Mouse (Mus musculus): ENCODE measurements around the gene Pappa. TPM values are rescaled to one million over a fixed set of nuclear protein-coding genes. Genes with fewer than 3 reads are reported as not detected.

The Pappa gene
- total and polyA plus RNA-seq, 2 experiments from 2014 or later = 0.27 to 1.7 TPM

- ATAC-seq = peak; percentile 90
- no peaks in the 10 kb centered on the region for H3K9me3 ChIP-seq (ENCODE audit: low read length)
- WGBS = 8% methylated on average over 13 of the region's 13 CpGs
- DNase-seq = peak; percentile 4
- no peaks in the 10 kb centered on the region for H3K36me3 ChIP-seq (ENCODE audit: insufficient read depth)
- H3K27me3 ChIP-seq (ENCODE audit: insufficient read depth, low read length) = no peaks in the 10 kb centered on the region
- H3K9ac ChIP-seq = no peak overlapping the region
- H3K4me2 ChIP-seq (ENCODE audit: low read depth) = no peak overlapping the region
- H3K27ac ChIP-seq (ENCODE audit: low read depth, low read length) = no peak overlapping the region
- no peaks in the 10 kb centered on the region for H3K4me1 ChIP-seq (ENCODE audit: insufficient read depth)
- no peak for TF ChIP-seq CTCF (IDR thresholded peaks at IDR 0.05; ENCODE audit: low read depth)
- no peak overlapping the region for H3K4me3 ChIP-seq (ENCODE audit: low read depth, low read length)
Measured at GRCm38 (mm10) chr4:65296968-65297499, 173.1 kb downstream of the Pappa start.

GRCm38 (mm10) chr4:65298212-65299181 is 174.5 kb downstream of the Pappa start:
- TF ChIP-seq CTCF (IDR thresholded peaks at IDR 0.05; ENCODE audit: low read depth) = no peak
- Histone ChIP-seq H3K36me3 (ENCODE audit: insufficient read depth) (no peaks in the 10 kb centered on the region), H3K9me3 (ENCODE audit: low read length) (no peaks in the 10 kb centered on the region), H3K4me1 (ENCODE audit: insufficient read depth) (no peaks in the 10 kb centered on the region), H3K4me3 (ENCODE audit: low read depth, low read length) (no peak overlapping the region), H3K4me2 (ENCODE audit: low read depth) (no peak overlapping the region), H3K27ac (ENCODE audit: low read depth, low read length) (no peak overlapping the region), H3K9ac (no peak overlapping the region), H3K27me3 (ENCODE audit: insufficient read depth, low read length) (no peaks in the 10 kb centered on the region)
- no peak for DNase-seq
- ATAC-seq = no peak
- 65% methylated on average over 9 of the region's 9 CpGs for WGBS

DNA sequence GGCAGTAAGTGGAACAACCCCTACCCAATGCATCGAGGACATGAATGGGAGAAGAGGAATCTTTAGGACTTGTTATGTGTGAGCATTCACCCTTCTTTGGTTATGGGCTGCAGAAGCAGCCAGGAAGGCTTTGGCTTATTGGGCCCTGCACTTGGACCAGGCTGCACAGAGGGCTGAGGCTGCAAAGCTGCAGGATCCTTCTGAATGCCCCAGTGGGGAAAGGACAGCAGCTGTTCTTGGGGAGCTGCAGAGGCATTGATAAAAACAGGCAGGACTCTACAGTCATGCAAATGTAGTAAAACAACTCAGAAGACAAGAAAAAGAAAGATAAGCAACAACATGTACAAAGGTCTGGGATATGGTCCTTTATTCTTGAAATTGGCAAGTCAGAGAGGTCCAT is 175.4 kb downstream of the Pappa start:
- no peaks in the 10 kb centered on the region for H3K9me3 ChIP-seq (ENCODE audit: low read length)
- H3K4me2 ChIP-seq (ENCODE audit: low read depth) = no peak overlapping the region
- no peak overlapping the region for H3K4me3 ChIP-seq (ENCODE audit: low read depth, low read length)
- no peaks in the 10 kb centered on the region for H3K27me3 ChIP-seq (ENCODE audit: insufficient read depth, low read length)
- DNase-seq (no peak), ATAC-seq (no peak)
- H3K36me3 ChIP-seq (ENCODE audit: insufficient read depth) = no peaks in the 10 kb centered on the region
- 32% methylated on average over 1 of the region's 1 CpGs for WGBS
- no peak overlapping the region for H3K9ac ChIP-seq
- H3K27ac ChIP-seq (ENCODE audit: low read depth, low read length) = no peak overlapping the region
- no peak for TF ChIP-seq CTCF (IDR thresholded peaks at IDR 0.05; ENCODE audit: low read depth)
- H3K4me1 ChIP-seq (ENCODE audit: insufficient read depth) = no peaks in the 10 kb centered on the region

- H3K4me2 ChIP-seq (ENCODE audit: low read depth) = no peak overlapping the region
- ATAC-seq (no peak), DNase-seq (no peak)
- H3K36me3 ChIP-seq (ENCODE audit: insufficient read depth) = no peaks in the 10 kb centered on the region
- no peak for TF ChIP-seq CTCF (IDR thresholded peaks at IDR 0.05; ENCODE audit: low read depth)
- 53% methylated on average over 3 of the region's 3 CpGs for WGBS
- no peak overlapping the region for H3K27ac ChIP-seq (ENCODE audit: low read depth, low read length)
- no peak overlapping the region for H3K4me3 ChIP-seq (ENCODE audit: low read depth, low read length)
- H3K9ac ChIP-seq = no peak overlapping the region
- H3K27me3 ChIP-seq (ENCODE audit: insufficient read depth, low read length) = no peaks in the 10 kb centered on the region
- H3K9me3 ChIP-seq (ENCODE audit: low read length) = no peaks in the 10 kb centered on the region
- no peaks in the 10 kb centered on the region for H3K4me1 ChIP-seq (ENCODE audit: insufficient read depth)
Measured at GRCm38 (mm10) chr4:65300431-65300830, 176.5 kb downstream of the Pappa start.

DNA sequence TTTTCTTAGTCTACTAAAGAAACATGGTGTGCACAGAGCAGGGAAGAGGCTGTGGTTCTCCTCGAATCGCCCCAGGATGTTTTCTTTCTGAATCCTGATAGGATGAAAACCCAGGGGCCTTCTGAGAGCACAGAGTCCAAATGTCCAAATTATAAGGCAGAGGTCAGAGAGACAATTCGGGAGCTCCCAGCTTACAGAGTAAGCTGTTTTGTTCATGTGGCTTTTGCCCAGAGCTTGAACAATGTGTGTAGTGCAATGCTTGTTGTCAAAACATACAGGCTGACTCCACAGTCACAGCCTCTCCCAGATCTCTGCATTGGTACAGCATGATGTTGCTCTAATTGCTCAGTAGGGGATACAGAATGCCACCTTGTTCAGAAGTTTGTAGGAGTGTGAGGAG is 178.7 kb downstream of the Pappa start:
- 44% methylated on average over 3 of the region's 3 CpGs for WGBS
- Histone ChIP-seq H3K4me2 (ENCODE audit: low read depth) (no peak overlapping the region), H3K27ac (ENCODE audit: low read depth, low read length) (no peak overlapping the region), H3K36me3 (ENCODE audit: insufficient read depth) (no peaks in the 10 kb centered on the region), H3K9me3 (ENCODE audit: low read length) (no peaks in the 10 kb centered on the region), H3K4me1 (ENCODE audit: insufficient read depth) (no peaks in the 10 kb centered on the region), H3K27me3 (ENCODE audit: insufficient read depth, low read length) (no peaks in the 10 kb centered on the region), H3K4me3 (ENCODE audit: low read depth, low read length) (no peak overlapping the region), H3K9ac (no peak overlapping the region)
- DNase-seq (no peak), ATAC-seq (no peak)
- no peak for TF ChIP-seq CTCF (IDR thresholded peaks at IDR 0.05; ENCODE audit: low read depth)

DNA sequence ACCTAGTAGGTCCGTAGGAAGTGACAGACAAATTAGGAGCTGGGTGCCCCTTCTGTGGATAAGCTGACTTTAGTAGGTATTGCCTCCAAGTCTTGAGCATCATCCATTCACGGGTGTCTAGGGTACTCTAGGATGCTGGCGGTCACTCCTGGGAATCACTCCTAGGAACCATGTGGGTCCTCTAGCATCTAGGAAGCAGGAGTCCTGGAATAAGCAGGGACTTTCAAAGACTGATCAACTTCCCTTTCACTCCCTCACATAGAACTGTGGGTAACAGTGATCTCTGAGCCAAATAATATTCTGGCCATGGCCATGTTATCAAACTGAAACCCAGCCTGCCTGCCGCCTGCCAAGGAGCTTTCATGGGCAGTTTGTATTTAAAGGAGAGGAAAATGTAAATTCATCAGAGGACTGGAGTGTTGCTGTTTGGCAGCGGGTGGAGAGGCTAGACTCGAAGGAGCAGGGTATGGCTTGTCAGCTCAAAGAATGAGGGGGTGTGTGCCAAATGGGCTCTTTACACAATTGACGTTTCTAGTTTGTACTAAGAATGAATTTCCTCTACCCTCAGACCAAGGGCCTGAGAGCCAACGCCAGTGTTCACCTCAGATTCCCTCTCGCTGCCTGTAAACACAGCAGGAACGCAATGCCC is 194.0 kb downstream of the Pappa start:
- Histone ChIP-seq H3K4me2 (ENCODE audit: low read depth) (no peak overlapping the region), H3K9me3 (ENCODE audit: low read length) (no peaks in the 10 kb centered on the region), H3K4me3 (ENCODE audit: low read depth, low read length) (no peak overlapping the region), H3K27me3 (ENCODE audit: insufficient read depth, low read length) (no peaks in the 10 kb centered on the region), H3K9ac (no peak overlapping the region), H3K27ac (ENCODE audit: low read depth, low read length) (no peak overlapping the region), H3K4me1 (ENCODE audit: insufficient read depth) (no peaks in the 10 kb centered on the region; the same call in 1 of the 2 replicates), H3K36me3 (ENCODE audit: insufficient read depth) (no peaks in the 10 kb centered on the region)
- ATAC-seq (peak; percentile 40), DNase-seq (no peak)
- 51% methylated on average over 10 of the region's 10 CpGs for WGBS
- no peak for TF ChIP-seq CTCF (IDR thresholded peaks at IDR 0.05; ENCODE audit: low read depth)

DNA sequence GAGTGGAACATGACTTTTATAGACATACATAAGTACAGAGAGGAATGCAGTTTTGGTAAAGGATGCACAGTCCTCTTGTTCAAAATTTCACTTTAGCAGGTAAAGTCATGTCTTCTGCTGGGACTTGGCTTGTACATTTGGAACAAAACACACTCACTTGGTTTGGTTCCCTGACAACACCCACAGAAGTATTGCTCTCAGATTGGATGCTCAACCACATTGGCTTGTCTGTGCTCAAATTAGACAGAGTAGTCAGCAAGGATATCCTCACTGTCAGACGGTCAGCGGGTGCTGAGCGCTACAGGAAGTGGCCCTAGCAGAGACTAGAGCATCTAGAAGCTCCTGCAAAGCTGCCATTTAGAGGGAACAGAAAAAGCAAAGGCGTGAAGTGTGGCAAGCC is 197.4 kb downstream of the Pappa start:
- Histone ChIP-seq H3K27ac (ENCODE audit: low read depth, low read length) (no peak overlapping the region), H3K4me2 (ENCODE audit: low read depth) (no peak overlapping the region), H3K4me1 (ENCODE audit: insufficient read depth) (no peaks in the 10 kb centered on the region; the same call in 1 of the 2 replicates), H3K36me3 (ENCODE audit: insufficient read depth) (no peaks in the 10 kb centered on the region), H3K9me3 (ENCODE audit: low read length) (no peaks in the 10 kb centered on the region), H3K4me3 (ENCODE audit: low read depth, low read length) (no peak overlapping the region), H3K27me3 (ENCODE audit: insufficient read depth, low read length) (no peaks in the 10 kb centered on the region), H3K9ac (no peak overlapping the region)
- no peak for TF ChIP-seq CTCF (IDR thresholded peaks at IDR 0.05; ENCODE audit: low read depth)
- ATAC-seq (no peak), DNase-seq (no peak)
- 93% methylated on average over 4 of the region's 4 CpGs for WGBS
